Mouse (Mus musculus) limb, embryonic 14.5 days (tissue): ENCODE results near the gene Adck1. TPM values are rescaled to one million over a fixed set of nuclear protein-coding genes. Genes with fewer than 3 reads are reported as not detected.
A peak's percentile ranks its signal among the peaks of the same experiment; 100 is the strongest.
"Not testable (repeated sequence)": the region's sequence is repeated elsewhere in the genome, so short reads cannot be mapped to it uniquely, and the experiment has no call there.

Source experiments
- ATAC-seq: fragments of 200-750 bp; cut with Nextera tagmentation; 2 replicates; pipeline ENCODE4 v1.8.0; 2017; ENCODE audit warnings: low read depth, moderate number of reproducible peaks, moderate TSS enrichment; ENCODE audit not compliant: low FRiP score
- DNase-seq: peaks from one replicate; pipeline ENCODE4 v3.0.0-alpha.2; 2015; ENCODE audit warnings: low spot score
- H3K27ac ChIP-seq: fragments of 300-500 bp; sonication (generic); replicated peaks from 2 replicates; pipeline ENCODE4 v1.5.1; 2014; ENCODE audit warnings: low read depth, mild to moderate bottlenecking, low read length, moderate library complexity, mixed read lengths
- H3K27me3 ChIP-seq: fragments of 300-500 bp; sonication (generic); 2 replicates; pipeline ENCODE4 v1.6.1; 2014; ENCODE audit warnings: low read length, mixed read lengths; ENCODE audit not compliant: control insufficient read depth, insufficient read depth
- H3K36me3 ChIP-seq: fragments of 300-500 bp; sonication (generic); 2 replicates; pipeline ENCODE4 v1.6.1; 2014; ENCODE audit warnings: mild to moderate bottlenecking, low read length, moderate library complexity, mixed read lengths; ENCODE audit not compliant: control insufficient read depth, insufficient read depth
- H3K4me1 ChIP-seq: fragments of 300-500 bp; sonication (generic); 2 replicates; pipeline ENCODE4 v1.6.1; 2014; ENCODE audit warnings: antibody characterized with exemption, low read length, mixed read lengths; ENCODE audit not compliant: control insufficient read depth, insufficient read depth
- H3K4me2 ChIP-seq: fragments of 300-500 bp; sonication (generic); replicated peaks from 2 replicates; pipeline ENCODE4 v1.6.1; 2014; ENCODE audit warnings: low read depth, mild to moderate bottlenecking, low read length, moderate library complexity; ENCODE audit not compliant: severe bottlenecking
- H3K4me3 ChIP-seq: fragments of 300-500 bp; sonication (generic); replicated peaks from 2 replicates; pipeline ENCODE4 v1.5.1; 2014; ENCODE audit warnings: low read length
- H3K9ac ChIP-seq: fragments of 300-500 bp; sonication (generic); 2 replicates; pipeline ENCODE4 v1.6.1; 2014; ENCODE audit warnings: mild to moderate bottlenecking, low read depth, low read length, moderate library complexity; ENCODE audit not compliant: severe bottlenecking
- H3K9me3 ChIP-seq: fragments of 300-500 bp; sonication (generic); 2 replicates; pipeline ENCODE4 v1.6.1; 2016; ENCODE audit warnings: low read length; ENCODE audit not compliant: control insufficient read depth
- POLR2A ChIP-seq: fragments of 200-500 bp; IDR thresholded peaks from 2 replicates; pipeline ENCODE4 v1.8.0; 2012; ENCODE audit warnings: inconsistent platforms, mild to moderate bottlenecking, moderate library complexity, borderline replicate concordance; ENCODE audit not compliant: insufficient read depth, insufficient read length; ENCODE audit errors: extremely low read depth
- WGBS: fragments of 180-500 bp; shearing (Covaris S2); extraction: QIAGEN DNeasy Blood & Tissue Kit; methylation state at CpG from one replicate; pipeline ENCODE4 v1.1.7; 2014; 5-methylcytosine and 5-hydroxymethylcytosine counted together
- polyA plus RNA-seq, 2 experiments: library from polyadenylated mRNA; depleted of rRNA in 1 of 2; stranded (reverse) in 1 of 2; unstranded in 1 of 2; fragments of >200 nt; fragmentation: Nextera tagmentation in 1 of 2; extraction: Ambion mirVana in 1 of 2; gene quantifications; 2 replicates each; pipeline versions ENCODE4 v1.2.1 to v1.2.3; 2012 to 2014

The Adck1 gene
- polyA plus RNA-seq (2012; rRNA removed) (26.7 and 33.0 TPM in 2 replicates), polyA plus RNA-seq (2014; fragmentation: Nextera tagmentation; extraction: Ambion mirVana) (16.2 and 20.6 TPM in 2 replicates)

DNA sequence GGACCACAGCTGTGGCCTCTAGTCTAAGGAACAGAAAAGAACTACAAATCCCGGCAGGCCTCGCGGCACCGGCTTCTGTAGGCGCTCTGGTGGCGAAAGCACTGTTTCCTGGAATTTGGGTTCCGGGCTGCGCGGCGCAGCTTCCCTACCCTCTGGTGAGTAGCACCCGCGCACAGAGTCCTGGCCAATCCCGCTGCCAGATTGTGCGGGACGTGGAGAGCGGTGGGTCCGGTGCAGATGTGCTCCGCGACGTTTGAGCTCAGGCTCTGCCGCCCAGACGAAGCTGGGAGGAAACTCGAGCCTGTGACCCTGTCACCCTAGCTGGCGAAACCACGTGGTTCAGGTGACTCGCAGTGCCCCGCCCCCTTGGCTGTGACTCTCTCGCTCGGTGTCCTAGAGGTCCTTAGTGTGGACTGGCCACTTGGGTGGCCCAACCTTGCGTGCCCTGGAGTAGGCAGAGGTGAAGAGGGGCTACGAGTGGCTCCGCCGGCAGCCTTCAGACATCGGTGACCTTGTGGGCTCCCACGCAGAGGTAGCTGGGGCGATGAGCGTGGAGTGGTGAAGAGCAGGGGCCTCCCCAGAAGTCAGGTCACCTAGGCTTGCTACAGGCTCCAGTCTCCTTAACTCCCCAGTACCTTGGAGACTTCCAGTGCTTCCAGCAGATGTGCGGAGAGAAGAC, at the start of gene Adck1:
Gene Adck1, plus strand, starts transcription at position 114 of the 679 bp plus-strand sequence.
- 0 out of 2 replicates have a peak, but pooled peaks have one; percentile 14 for TF ChIP-seq POLR2A
- peak within 1 kb of the TSS; percentile 84 for H3K4me2 ChIP-seq
- H3K27ac ChIP-seq = 0 out of 2 replicates have a peak within 1 kb of the TSS, but pooled peaks have one; percentile 9
- peak within 1 kb of the TSS; percentile 62 for H3K4me3 ChIP-seq
- peak within 1 kb of the TSS; percentile 74 for H3K9ac ChIP-seq
- 1% methylated on average over 38 of the region's 38 CpGs for WGBS
- peak; percentile 94 for DNase-seq
- no peaks in the 10 kb centered on the region for H3K36me3 ChIP-seq
- no peaks in the 10 kb centered on the region for H3K9me3 ChIP-seq
- ATAC-seq = peak; percentile 94
- H3K27me3 ChIP-seq = no peaks in the 10 kb centered on the region
- H3K4me1 ChIP-seq = peaks cover 3% of the 10 kb centered on the region; the same call in 1 of the 2 replicates

GRCm38 (mm10) chr12:88314556-88314955, 45.8 kb upstream of the Adck1 start:
- H3K27ac ChIP-seq = no peak overlapping the region
- H3K4me3 ChIP-seq = no peak overlapping the region
- H3K9me3 ChIP-seq = no peaks in the 10 kb centered on the region
- H3K27me3 ChIP-seq = no peaks in the 10 kb centered on the region
- H3K9ac ChIP-seq = no peak overlapping the region
- no peaks in the 10 kb centered on the region for H3K4me1 ChIP-seq
- DNase-seq = no peak
- no peaks in the 10 kb centered on the region for H3K36me3 ChIP-seq
- WGBS = 84% methylated on average over 3 of the region's 3 CpGs
- no peak overlapping the region for H3K4me2 ChIP-seq
- TF ChIP-seq POLR2A = no peak
- ATAC-seq = no peak

DNA sequence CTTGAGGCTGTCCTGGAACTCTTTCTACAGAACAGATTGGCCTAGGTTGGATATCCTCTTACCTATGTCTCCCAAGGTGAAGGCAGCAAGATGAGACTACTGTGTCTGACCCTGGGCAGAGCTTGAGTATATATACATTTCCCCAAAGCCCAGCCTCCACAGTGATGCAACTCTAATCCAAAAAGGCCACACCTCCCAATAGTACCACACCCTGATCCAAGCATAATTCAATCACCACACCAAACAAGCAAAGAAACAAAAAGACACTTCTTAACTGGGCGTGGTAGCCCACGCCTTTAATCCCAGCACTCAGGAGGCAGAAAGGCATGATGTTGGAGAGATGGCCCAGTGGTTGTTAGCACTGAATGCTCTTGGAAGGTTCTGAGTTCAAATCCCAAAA, 36.4 kb upstream of the Adck1 start, which contains the start of gene Gm5039:
Gene Gm5039, minus strand, starts transcription at position 101 of the 400 bp plus-strand sequence.
- DNase-seq, H3K4me1 ChIP-seq, H3K9ac ChIP-seq, H3K27me3 ChIP-seq, H3K9me3 ChIP-seq, H3K4me3 ChIP-seq, H3K36me3 ChIP-seq, ATAC-seq, H3K27ac ChIP-seq, H3K4me2 ChIP-seq: not testable (repeated sequence)
- 98% methylated on average over 2 of the region's 2 CpGs for WGBS

DNA sequence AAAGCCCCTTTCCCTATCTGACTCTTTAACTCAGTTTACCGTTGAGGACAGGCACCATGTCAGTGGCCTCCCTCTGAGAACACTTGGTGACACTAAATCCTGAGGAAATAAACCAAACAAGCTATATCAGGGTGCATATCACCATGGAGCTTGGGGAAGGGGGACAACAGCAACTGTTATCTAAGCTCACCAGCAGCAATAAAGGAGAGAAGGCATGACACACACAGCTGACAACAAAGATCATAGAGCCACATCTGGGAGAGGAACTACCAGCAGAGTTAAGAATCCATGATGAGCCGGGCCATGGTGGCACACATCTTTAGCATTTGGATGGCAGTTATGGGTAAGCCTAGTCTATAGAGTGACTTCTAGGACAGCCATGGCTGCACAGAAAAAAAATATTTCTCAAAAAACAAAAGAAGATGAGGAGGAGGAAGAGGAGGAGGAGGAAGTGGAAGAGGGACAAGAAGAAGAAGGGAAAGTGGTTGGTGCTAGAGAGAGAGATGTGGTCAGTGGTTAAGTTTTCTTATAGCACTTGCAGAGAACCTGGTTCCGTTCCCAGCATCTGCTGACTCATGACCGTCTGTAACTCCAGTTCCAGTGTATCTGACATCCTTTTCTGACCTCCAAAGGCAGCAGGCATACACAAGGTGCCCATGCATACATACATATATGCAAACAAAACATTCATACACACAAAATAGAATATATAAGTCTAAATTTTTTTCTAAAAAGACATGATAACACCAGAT, 23.5 kb upstream of the Adck1 start:
- H3K4me2 ChIP-seq, H3K27me3 ChIP-seq, ATAC-seq, H3K9ac ChIP-seq, H3K4me1 ChIP-seq, H3K4me3 ChIP-seq, H3K9me3 ChIP-seq, H3K36me3 ChIP-seq, DNase-seq, H3K27ac ChIP-seq: not testable (repeated sequence)
- WGBS = 65% methylated on average over 4 of the region's 4 CpGs

DNA sequence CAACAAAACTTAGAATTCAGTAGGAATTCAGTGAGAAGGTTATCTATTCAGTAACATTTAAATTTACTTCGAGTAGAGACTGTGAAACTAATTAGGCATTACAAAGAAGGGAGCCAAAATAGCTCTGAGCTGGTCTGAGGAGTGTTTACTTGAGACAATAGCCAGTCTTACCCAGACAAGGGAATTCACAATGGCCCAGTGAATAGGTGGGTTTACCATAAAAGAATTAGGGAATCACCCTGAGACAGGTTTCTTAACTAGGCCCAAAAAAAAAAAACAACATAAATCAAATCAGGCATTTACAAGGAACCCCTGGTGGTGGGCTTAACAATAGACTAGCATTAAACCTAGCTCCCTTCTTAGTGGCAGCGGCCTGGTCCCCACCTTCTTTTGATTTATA, 19.1 kb upstream of the Adck1 start:
- H3K4me1 ChIP-seq, H3K4me2 ChIP-seq, H3K36me3 ChIP-seq, ATAC-seq, H3K9ac ChIP-seq, H3K4me3 ChIP-seq, H3K9me3 ChIP-seq, H3K27ac ChIP-seq, DNase-seq, H3K27me3 ChIP-seq: not testable (repeated sequence)
- WGBS = 57% methylated on average over 2 of the region's 2 CpGs
